ENCODE assay signal across 7 mouse cellular contexts in the genomic region with DNA sequence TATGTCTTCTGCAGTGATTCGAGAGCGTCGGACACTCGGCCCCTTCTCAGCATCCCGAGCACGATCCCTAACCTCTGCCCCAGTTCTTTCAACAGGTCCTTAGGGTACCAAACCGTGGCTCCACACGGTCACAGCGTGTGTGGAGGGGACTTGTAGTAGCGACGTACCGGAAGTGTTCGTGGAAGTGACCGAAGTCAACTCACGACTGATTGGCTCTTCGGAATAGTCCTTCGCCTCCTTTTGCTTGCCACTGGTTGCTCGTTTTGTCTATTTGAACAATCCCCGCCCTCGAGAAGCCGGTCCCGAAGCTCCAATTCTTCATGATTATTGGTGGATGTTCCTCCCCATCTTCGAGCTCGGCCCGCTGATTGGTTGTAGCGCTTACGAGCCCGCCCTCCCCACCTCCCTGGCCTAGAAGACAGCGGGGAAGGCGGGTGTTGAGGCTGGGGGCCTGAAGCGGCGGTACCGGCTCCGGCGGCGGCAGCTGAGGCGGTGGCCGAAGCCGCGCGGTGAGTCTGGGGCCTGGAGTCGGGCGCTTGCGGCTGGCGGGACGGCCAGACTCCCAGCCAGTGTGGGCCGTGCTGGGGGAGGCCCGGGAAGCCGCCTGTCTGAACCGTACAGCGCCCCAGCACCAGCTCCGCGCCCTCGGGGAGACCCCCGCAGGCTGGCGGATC. TPM values are rescaled to one million over a fixed set of nuclear protein-coding genes. Genes with fewer than 3 reads are reported as not detected.
A peak's percentile ranks its signal among the peaks of the same experiment; 100 is the strongest.
DNase-seq lines count a peak whose midpoint lies in the region; ATAC-seq lines count a peak whose summit lies in the region.

Gene Mtor (plus strand): TSS at position 433 of the 674 bp plus-strand sequence.

- no peaks in the 10 kb centered on the region for H3K9me3 ChIP-seq in intestine, embryonic 15.5 days
- no peaks in the 10 kb centered on the region for H3K9me3 ChIP-seq in midbrain, embryonic 10.5 days (replicated peaks)

- peaks cover 6% of the 10 kb centered on the region; the same call in 1 of the 2 replicates for H3K36me3 ChIP-seq in intestine, embryonic 15.5 days
- peaks cover 18% of the 10 kb centered on the region for H3K36me3 ChIP-seq in midbrain, embryonic 10.5 days

- peak within 1 kb of the TSS; percentile 97 for H3K4me3 ChIP-seq in intestine, embryonic 15.5 days (replicated peaks)
- peak within 1 kb of the TSS; percentile 99 for H3K4me3 ChIP-seq in midbrain, embryonic 10.5 days

- ATAC-seq in intestine, embryonic 15.5 days: peak; percentile 95

- intact Hi-C loops in gastrocnemius, postnatal 36 days (cut with DNase I): no loop called here
- intact Hi-C loops in left cerebral cortex, postnatal 25 days (cut with DNase I): no loop called here

- H3K27me3 ChIP-seq in intestine, embryonic 15.5 days (replicated peaks): no peaks in the 10 kb centered on the region
- H3K27me3 ChIP-seq in midbrain, embryonic 10.5 days (ENCODE audit: low read depth, poor library complexity, severe bottlenecking): no peaks in the 10 kb centered on the region

- H3K27ac ChIP-seq in intestine, embryonic 15.5 days: peak within 1 kb of the TSS; percentile 64
- peak within 1 kb of the TSS; percentile 90 for H3K27ac ChIP-seq in midbrain, embryonic 10.5 days (replicated peaks)

- peaks cover 11% of the 10 kb centered on the region; the same call in 1 of the 2 replicates for H3K4me1 ChIP-seq in intestine, embryonic 15.5 days (replicated peaks)
- H3K4me1 ChIP-seq in midbrain, embryonic 10.5 days: peaks cover 44% of the 10 kb centered on the region

- WGBS in intestine, embryonic 15.5 days: under 1% methylated on average over 51 of the region's 56 CpGs
- WGBS in midbrain, embryonic 10.5 days: under 1% methylated on average over 56 of the region's 56 CpGs

- DNase-seq in adrenal gland, adult 2 months: peak; percentile 97
- peak; percentile 94 for DNase-seq in embryo, embryonic 11.5 days (ENCODE audit: low read depth, low spot score)
- peak; percentile 89 for DNase-seq in gastrocnemius, postnatal 36 days
- peak; percentile 92 to 99 for DNase-seq in left cerebral cortex, postnatal 25 days (ENCODE audit: low spot score in 2 of 2)
- DNase-seq in midbrain, embryonic 10.5 days (ENCODE audit: low spot score): peak; percentile 93
- peak; percentile 88 for DNase-seq in right cerebral cortex, postnatal 4 days

- peak within 1 kb of the TSS; percentile 86 for H3K9ac ChIP-seq in intestine, embryonic 15.5 days

- peak within 1 kb of the TSS; percentile 72 for H3K4me2 ChIP-seq in intestine, embryonic 15.5 days (replicated peaks)

RNA-seq across cellular contexts. Expression of gene Mtor, which starts in this region (rescaled TPM):
- total RNA-seq in adrenal gland, adult 2 months (2021): 10 to 100 TPM; 62.2 to 72.7 TPM
- 26.7 and 35.7 TPM in 2 replicates for polyA plus RNA-seq in adrenal gland, adult 2 months (2012; rRNA removed)
- total RNA-seq in gastrocnemius, postnatal 36 days (2021): 10 to 100 TPM; 28.6 to 35.8 TPM
- 11.6 and 12.7 TPM in 2 replicates for polyA plus RNA-seq in intestine, embryonic 15.5 days (2015; fragmentation: Nextera tagmentation; extraction: Ambion mirVana)
- 10 to 100 TPM; 85.4 to 91.7 TPM for total RNA-seq in left cerebral cortex, postnatal 25 days (2021)
- 20.8 and 25.6 TPM in 2 replicates for polyA plus RNA-seq in midbrain, embryonic 10.5 days (2016; fragmentation: Nextera tagmentation; extraction: Ambion mirVana)

Comparison
In these comparisons a context has a peak if more than half of its experiments do, and no peak if none do; other contexts are left out.
1. Peak in every context shown above with its lines: DNase-seq, ATAC-seq, H3K4me3 ChIP-seq and H3K27ac ChIP-seq.